Mouse (Mus musculus) left cerebral cortex, adult 18-20 months (tissue): ENCODE measurements at regions not wholly inside any gene's neighbourhood (a gene's known extent, or its start where the extent isn't known, plus 50 kb on each side); places are given as distances from the start of the nearest gene placed in this dataset.
"Not testable (repeated sequence)": the region's sequence is repeated elsewhere in the genome, so short reads cannot be mapped to it uniquely, and the experiment has no call there.

ENCODE experiments used
- DNase-seq, 2 experiments: peaks; one replicate each; pipeline ENCODE4 v3.0.0; 2021 to 2022; ENCODE audit warnings: low spot score in 2 of 2, mixed read lengths in 1 of 2

- DNase-seq, result no peak
These were observed 619.8 kb downstream of the Anxa1 start for GRCm38 (mm10) chr19:19770990-19771389.

GRCm38 (mm10) chr19:19750069-19750599, 639.1 kb upstream of the Rorb start:
- not testable (repeated sequence) for DNase-seq

GRCm38 (mm10) chr19:19747821-19748488, 637.0 kb upstream of the Rorb start:
- no peak for DNase-seq

- DNase-seq, result no peak
These were observed 608.9 kb upstream of the Rorb start for GRCm38 (mm10) chr19:19719939-19720338.
